Mouse (Mus musculus) cerebellum, adult 11 months (tissue): ENCODE data around the gene H13.
A peak's percentile ranks its signal among the peaks of the same experiment; 100 is the strongest.

ENCODE experiments used
- DNase-seq: peaks from one replicate; pipeline ENCODE4 v3.0.0; 2022

The H13 gene

DNA sequence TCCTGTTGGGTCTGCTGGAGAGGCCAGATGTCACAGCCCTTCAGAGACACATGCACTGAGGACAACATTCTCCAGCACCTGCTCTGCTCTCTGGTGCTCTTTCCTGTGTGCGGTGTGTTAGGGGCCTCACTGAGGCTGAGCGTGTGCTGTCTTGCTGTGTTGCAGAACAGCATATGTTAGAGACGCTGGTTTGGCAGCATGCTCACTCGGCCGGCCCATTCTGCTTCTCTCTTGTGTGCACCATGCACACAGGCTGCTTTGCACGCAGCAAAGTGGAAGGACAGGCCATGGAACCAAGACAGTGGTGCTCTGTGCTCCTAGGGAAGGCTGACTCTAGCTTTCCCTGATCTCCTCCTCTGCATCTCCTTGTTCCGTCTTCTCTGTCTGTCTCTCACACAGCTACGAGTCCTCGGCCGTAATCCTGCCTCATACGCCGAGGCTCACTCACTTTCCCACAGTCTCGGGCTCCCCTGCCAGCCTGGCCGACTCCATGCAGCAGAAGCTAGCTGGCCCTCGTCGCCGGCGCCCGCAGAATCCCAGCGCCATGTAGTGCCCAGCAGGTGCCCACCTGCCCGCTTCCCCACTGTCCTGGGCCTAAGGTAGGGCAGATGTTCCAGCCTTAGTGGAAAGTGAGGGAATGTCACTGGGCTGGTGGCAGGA lies 34.5 kb downstream of the H13 start:
- DNase-seq, result peak; percentile 50

DNA sequence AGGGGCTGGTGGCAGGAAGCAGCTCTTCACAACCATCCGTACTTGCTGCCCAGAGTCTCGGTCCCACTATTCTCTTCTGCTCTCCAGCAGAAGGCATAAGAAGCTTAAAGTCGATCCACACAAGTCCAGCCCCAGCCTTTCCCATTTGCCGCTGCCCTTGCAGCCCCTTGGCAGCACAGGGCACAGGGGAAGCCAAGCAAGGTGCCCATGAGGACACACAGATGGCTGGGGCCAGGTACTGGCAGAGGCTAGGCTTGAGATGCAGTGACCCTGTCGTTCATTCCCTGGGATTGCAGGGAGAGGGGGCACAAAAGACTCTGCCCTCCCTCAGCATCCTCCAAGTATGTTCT lies 35.0 kb downstream of the H13 start:
- peak; percentile 72 for DNase-seq

DNA sequence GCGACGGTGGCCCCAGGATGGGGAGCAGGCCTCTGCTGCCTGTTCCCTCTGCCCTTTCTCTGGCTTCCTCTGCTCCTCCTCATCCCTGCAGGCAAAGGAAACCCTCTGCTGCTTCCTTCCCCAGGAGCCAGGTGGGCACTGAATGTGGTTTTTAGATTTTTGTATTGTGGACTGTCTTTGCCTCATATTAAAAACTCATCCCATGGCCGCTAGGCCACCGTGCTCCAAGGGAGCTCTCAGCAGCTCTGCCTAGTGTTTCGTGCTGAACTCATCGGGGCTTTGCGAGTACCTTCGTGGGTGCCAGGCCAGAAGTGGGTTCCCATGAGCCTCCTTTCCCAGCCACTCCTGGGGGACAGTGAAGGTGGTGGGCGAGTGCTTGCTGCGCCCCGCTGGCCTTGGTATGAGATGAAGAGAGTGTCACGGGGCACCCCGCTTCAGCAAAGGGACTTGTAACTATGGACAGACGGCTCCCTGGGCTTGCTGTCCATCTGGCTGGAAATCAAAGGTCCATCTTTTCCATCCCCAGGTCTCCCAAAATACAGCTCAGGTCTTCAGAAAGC lies 35.6 kb downstream of the H13 start:
- peak; percentile 40 for DNase-seq

DNA sequence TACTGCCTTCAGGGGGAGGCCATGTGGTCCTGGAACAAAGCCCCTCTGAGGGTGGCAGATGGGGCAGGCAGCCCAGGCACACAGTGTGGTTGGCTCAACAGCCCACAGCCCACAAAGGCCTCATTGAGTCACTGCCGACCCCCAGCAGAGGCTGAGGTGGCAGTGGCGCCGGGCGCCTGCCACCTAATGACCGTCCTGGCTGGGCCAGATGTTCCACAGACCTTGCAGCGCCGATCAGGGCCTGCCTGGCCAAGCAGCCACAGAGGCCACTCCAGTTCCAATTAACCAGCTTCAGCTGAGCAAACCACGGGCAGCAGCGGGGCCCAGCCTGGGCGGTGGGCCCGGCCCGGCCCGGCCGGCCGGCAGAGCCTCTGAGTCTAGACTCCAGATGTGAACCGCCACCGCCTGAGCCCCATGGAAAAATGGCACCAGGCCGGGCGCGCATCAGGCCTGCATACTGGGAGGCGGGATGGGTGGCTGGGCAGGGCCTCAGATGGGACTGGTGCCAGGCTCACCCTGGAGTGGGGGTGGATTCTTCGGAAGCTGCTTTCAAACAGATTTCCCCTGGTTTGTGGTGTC lies 36.8 kb downstream of the H13 start:
- DNase-seq, result peak; percentile 57

DNA sequence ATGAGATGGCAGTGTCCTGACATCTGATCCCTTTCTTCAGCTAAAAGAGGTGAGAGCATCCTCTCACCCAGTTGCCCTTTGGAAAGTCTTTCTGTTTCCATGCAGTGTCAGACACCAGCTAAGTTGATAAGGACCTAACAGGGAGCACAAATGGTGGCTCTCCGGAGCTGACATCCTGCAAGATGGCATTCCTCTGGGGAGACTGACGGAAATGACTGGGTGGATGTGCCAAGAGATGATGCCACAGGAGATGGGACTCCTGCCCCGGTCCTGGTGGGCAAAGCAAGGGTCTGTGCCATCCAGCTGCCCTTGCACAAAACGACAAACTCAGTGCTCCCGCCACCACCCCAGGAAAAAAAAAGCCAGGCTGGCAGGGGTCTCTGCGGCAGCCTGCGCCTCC lies 37.9 kb downstream of the H13 start:
- DNase-seq, result no peak

DNA sequence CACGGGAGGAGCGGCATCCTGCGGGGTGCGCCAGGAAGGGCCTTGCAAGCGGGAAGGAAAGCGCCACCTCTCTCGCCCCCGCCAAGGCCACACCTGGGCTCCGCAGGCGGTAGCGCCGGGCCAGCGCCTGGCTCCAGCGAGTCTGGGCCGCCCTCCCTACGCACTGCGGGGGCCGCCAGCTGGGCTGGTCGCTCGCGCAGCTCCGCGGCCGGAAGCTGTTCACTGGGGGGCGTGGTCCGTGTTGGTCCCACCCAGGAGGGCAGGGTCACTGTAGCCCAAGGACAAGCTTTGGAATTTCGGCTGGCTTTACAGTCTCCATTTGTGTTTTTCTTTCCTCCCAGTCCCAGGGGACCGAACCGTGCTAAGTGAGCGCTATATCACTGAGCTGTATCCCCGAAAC lies 38.4 kb downstream of the H13 start:
- peak; percentile 67 for DNase-seq

DNA sequence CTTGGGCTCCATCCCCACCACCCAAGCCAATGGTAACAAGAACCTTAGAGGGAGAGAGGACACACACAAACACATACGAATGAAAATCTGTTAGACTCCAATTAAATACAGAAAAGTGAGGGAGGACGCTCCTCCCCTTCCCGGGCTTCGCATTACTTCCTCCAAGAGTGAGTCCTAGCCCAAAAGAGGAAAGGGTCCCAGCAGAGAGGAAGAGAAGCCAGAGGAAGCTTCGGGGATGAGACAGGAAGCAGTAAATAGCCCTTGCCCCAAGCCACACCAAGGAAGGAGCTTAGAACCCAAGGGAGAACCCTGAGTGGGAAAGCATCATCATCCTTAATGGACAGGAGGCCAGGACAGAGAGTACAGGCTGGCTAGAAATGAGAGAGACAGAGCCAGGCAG lies 39.8 kb downstream of the H13 start:
- DNase-seq, result no peak

DNA sequence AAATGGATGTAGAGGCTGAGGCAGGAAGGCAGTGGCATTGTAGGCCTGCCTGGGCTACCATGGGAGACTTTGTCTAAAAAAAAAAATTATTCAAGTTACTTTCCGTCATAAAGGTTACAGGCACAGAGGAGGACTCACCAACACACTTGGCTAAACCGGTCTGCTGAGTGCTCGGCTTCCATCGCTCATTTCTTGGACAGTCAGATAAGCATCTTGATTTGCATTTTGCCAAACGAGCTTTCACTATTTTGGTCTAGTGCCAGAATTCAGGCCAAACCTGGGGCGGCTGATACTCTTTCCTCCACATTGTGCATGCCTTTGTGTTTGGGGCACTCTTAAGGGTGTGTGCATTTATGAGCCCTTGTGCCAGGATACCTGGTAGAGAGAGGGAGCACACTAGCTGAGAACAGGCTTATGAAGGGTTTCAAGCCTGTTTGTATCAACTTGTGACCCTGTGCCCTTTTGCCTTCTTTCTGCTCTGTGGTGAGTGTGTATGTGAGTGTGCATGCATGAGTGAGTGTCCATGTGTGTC lies 47.0 kb downstream of the H13 start:
- DNase-seq, result no peak

DNA sequence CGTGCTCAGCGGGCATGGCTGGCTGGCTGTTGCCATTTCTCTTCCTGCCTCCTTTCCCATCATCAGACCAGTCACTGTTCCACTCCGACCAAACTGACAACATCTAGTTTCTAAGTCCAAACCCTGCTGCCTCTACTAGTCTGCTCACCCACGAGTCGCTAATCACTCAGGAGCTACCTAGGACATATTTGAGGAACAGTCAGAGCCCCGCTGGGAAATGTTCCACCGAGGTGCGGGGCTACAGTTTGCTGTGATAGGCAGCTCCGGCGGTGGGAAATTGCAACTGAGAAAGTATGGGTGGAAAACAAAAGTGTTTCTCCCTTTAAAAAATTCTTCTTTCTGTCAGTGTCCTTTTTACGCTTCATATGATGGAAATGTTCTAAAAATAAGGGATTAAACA lies 48.4 kb downstream of the H13 start:
- no peak for DNase-seq

DNA sequence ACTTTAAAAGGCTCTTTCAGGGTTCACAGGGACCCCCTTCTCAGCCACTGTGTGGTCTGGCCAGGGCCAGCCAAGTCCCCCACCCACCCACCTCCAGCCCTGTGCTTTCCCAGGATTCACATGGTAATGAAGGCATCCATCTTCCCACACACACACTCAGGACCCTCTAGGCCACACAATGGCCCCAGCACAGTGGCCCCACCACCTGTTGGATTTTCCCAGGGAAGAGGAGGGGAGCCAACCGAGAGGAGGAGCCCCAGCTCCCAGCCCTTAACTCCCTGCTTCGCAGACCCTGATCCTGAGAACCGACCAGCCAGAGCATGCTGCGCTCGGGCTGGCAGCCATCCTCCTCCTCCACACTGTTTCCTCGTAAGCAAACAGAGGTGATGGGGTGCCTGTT lies 48.8 kb downstream of the H13 start:
- DNase-seq, result no peak

DNA sequence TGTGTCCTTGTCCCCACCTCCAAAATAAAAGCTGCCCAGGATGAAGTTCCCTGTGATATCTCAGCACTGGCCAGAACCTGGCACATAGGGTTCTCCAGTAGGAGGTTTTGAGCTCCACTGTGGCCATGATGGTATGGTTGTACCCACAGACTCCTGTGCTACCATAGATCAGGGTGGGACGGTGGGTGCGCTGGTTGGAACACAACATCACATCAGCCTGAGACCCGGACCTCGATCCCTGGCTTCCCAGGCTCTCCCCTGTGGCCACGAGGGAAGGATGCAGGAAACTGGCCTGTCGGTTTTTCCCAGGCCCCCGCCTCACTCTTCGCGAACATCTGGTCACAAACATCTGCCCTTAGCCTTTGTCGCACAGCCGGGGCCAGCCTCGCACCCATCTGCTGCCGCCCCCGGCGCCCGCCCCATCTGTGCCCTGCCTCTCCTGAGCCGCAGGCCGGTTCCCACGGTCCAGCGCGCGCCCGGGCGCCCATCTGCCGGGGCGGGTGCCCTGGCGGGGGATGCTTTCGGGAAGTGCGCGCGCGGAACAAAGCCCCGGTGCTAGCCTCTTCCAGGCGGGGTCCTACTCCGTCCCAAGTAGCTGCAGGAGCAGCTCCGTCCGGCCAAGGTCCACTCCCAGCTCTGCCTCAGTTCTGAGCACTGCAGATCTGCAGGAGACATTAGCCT lies 54.5 kb downstream of the H13 start:
- no peak for DNase-seq

DNA sequence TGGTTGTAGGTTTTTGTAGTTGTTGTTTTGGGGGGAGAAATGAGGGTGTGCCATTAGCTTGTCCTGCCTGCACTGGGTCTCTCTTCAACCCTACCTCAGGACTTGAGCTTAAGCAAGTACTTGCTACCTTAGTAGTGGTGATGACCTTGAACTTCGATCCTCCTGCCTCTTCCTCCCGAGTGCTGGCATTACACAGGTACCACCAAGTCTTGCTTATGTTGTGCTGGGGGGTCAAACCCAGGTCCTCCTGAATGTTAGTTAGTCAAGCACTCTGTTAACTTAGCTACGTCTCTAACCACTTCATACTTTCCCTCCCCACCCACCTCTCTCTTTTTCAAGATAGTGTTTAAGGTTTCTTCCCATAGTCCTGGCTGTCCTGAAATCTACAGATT lies 55.1 kb downstream of the H13 start:
- DNase-seq, result no peak

DNA sequence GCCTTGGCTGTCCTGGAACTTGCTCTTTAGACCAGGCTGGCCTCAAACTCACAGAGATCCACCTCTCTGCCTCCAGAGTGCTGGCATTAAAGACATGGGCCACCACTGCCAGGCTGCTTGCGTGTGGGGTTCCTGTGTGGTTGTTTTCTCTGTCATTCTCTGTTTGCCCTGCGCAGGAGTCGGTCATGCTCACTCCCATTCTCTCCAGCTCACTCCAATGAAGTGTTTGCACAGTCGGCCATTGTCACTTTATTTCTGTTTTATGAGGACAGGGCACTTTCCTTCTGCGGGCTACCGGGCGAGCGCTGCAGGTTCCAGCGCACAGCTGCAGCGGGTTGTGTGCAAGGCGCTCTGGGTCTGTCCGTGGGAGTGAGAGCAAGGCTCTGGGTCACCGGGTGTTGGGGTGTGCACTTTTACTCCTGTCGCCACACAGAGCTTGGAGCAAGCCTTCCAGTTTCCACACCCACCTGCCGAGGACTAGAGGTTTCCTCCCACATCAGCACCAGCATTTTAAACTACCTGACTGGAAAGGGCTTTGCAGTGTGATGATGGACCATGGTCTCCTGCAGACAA lies 56.0 kb downstream of the H13 start:
- no peak for DNase-seq

DNA sequence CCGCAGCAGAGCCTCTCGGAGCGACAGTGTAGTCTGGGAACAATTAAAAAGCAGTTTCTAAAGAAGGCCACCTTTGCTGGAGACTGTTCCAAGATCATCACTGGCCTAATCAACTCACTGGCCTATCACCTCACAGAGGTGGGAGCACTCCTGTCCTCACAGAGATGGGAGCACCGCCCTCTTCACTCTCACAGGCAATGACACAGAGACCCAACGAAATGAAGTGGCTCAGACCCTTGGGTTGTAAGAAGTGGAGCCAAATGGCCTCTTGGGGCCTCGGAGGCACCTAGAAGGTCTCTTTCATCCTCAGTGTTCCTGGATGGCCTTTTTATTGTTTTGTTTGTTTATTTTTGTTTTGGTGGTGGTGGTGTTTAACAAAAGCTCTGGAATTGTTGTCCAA lies 57.0 kb downstream of the H13 start:
- DNase-seq, result no peak

DNA sequence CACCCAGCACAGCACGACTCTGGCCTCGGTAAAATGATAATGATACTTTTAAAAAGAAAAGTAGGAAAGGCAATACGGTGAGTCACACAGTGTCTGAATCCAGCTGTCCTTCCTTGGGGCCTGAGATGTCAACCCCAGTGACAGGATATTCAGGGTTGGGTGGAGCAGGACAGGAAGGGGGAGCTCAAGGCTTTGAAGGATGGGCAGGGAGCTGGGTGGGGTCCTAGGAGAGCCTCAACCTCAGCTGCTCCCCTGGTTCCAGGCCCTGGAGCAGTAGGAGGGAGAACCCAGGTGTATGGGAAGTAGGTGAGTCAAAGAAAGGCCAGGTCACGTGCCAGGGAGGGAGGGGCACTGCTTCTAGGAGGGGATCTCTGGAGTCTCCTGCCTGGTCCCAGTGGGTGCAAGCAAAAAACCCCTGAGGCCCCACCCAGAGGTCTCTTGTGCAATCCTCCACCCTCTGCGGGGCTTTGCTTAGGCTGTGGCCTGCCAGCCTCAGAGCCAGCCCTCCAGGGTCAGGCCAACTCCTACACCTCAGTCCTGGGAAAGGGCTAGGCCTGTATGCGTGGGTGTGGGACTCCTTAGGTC lies 57.6 kb downstream of the H13 start:
- no peak for DNase-seq

DNA sequence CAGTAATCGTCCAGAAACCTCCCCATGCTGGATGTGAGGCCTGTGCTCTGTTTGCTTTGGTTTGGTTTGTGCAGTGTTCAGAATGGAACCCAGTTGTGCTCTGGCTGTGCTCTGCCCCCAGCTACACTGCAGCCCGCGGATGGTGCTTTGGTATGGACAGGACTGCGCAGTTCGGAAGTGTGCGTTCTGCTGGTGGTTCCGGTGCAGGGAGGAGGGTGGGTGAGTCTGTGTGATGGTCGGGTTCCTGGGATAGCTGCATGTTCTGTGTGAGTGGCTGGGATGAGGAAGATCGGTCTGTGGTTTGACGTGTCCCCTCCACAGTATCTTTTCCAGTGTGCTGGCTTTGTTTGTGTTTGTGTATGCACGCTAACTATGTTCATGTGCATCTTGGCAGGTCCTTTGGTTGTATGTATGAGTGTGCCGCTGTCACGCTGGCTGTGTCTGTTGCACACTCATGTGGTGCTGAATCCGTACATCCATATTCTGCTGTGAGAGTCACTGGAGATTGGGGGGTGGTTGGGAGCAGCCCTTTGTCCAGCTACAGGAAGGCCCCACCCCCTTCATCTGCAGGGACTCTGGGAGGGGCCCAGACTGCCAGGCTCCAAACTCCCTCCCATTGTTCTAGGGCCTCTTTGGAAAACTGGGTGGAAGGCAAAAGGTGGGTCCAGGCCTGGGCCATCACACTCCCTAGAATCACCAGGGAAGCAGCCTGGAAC lies 58.7 kb downstream of the H13 start:
- no peak for DNase-seq

DNA sequence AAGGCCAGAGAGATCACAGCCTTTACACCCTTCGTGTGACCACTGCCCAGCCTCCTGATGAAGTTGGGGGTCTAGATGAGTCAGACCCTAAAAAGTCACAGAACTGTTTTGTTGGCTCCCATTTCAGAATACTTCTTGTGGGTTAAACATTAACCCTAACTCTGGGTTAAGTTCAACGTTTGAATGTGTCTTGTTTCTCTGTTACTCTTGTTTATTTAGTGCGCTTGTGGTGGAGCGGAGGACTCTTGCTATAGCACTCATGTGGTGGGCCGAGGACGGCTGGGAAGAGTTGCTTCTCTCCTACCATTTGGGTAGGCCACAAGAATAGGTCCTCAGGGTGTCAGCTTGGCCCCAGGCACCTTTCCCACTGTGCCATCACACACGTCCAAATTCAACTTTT lies 59.3 kb downstream of the H13 start:
- no peak for DNase-seq

DNA sequence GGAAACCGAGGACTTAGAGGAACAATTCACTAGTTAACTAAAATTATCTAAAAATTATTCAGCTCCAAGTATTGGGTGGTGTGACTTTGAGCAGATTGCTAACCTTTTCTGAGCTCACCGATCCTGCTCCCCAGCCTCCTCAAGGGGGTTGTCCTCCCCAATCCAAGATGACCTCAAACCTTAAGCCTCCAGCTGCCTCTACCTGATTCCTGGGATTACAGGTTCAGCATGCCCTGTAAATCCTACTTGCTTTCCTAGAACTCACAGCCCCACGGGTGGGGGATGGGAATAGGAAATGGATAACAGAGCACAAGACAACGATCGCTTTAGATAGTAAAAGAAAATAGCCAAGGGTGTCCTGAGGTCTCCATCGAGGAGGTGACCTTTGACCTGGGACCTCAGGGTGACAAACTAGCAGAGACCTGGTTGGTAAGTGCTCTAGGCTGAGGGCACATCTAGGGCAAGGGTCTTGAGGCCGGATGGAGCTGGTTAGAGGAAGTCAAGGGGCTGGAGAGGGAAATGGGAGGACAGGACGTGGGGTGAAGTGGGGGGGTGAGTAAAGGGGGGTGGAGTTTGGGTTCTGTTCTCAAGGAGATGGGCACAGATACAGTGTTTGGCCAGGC lies 59.9 kb downstream of the H13 start:
- DNase-seq, result no peak

DNA sequence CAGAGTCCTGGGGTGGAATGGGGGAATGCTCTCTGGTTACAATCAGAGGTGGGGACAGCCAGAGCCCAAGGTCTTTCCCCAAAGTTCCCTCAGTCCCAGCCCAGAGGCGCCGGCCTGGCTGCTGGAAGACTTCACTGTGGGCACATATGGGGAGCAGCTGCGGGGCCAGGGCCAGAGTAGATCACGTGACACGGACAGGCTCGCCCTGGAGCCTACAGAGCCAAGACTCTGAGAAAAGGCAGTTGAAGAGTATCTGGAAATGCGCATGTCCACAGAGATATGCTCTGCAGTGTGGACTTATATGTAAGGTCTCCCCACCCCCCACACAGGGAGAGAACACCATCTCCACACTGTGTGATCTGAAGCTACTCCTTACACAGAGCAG lies 60.4 kb downstream of the H13 start:
- no peak for DNase-seq

DNA sequence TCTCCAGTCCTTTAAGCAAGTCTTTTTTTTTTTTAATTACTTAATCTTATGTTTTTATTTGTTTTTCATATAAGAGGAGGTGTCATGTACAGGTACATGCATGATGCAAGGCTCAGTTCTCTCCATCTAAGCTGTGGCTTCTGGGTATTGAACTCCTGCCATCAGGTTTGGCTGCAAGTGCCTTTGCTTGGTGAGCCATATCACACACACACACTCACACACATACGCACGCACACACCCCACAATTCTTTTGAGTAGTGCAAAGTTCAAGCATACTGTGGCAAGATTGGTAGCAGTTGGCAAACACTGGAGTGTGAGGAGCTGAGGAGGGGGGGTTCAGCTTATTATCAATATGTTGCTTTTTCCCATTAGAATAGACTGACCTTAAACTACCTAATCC lies 63.9 kb downstream of the H13 start:
- no peak for DNase-seq

DNA sequence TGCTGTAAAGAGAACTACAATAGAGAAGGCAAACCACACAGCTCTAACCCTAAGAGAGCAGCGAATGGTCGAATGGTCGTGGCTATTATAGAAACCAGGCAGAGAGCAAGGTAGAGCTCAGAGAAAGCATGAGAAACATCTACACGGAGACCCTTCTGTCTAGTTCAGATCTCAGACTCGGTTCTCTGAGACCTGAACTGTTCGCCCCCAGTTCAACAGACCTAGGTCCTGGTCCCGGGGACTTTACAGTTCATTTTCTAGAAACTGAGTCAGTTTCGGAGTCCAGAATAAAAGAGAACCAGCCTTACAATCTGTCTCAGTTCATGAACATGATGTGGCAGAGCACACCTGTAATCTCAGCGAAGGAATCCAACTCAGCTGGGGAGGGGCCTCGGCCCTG lies 65.2 kb downstream of the H13 start:
- no peak for DNase-seq

DNA sequence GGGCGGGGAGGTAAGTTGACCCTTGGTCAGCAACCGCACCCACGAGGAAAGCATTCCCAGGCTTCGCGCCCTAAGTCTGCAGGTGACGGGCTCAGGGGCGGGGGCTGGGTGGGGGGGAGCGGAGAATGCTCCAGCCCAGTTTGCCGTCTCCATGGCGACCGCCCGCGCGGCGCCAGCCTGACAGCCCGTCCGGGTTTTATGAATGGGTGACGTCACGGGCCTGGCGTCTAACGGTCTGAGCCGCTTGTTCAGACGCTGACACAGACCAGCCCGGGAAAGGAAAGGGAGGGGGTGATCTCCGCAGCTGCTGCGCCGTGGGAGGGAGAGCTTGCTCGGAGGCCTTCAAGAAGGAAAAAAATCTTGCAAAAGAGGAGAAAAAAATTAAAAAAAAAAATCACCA lies 65.7 kb downstream of the H13 start:
- peak; percentile 73 for DNase-seq
